Mouse (Mus musculus) layer of hippocampus, adult 11-12 months (tissue): ENCODE results near the gene Slc22a13.

Source experiments
- DNase-seq: peaks from one replicate; pipeline ENCODE4 v3.0.0; 2022; ENCODE audit warnings: low spot score

Slc22a13 gene

DNA sequence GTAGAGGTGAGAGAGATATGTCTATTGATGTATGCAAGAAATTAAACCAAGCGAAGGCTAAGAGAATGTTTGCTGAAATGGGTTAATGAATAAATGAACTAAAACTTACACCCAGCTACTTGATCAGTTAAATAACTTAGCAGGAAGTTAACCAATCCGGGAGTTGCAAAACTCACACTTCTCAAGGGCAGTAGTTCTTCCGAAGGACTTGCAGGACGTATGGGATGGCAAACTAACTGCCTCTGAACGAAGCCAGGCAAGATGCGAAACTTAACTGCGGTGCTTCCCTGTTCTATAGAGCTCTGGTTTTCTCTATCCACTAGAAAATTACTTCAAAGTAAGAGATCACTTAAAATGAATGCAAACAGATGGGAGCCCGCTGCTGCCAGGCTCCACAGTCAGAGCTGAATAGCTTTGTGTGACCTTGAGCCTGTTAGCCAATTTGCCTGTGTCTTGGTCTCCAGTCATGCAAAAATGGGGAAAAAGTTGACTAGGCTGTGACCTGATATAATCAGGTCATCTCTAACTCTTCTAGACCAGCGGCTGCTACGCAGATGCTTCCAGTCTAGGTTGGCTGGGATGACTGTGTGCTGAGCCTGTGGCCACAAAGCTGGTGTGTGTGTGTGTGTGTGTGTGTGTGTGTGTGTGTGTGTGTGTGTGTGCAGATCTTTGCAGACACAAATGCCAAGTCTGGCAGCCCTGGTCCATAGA, 9.6 kb downstream of the Slc22a13 start:
- DNase-seq = no peak

DNA sequence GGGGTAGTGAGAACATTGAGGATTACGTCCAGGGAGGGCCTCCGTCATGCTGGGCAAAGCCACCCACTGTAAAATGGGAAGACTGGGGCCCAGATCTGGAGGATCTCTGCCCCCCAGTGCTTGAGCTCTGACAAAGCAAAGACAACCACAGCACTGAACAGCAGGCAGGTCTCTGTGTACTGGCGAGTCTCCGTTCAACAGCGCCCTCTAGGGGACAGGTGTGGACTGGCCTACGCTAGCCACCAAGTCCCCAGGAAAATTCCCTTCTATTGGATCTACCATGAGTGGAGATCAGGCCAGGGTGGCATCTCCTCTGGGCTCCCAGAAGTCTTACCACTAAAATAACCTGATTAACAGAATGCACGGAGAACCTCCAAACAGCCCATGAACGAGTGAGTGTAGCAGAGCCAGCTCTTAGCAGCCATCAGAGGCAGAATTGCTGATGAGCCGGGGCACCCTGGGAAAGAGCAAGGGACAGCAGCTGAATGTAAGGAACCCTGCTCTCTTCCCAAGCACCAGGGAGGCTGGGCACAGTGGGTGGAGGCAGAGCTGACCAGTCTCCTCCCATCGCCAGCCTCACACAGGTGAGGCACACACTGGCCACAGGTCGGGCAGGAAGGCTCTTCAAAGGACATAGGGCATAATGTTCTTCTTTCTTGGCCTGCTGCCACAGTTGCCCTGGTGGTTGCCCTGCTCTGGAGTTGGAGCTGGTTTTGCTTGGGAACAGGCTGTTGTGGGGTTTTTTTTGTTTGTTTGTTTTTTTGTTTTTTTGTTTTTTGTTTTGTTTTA, 16.5 kb downstream of the Slc22a13 start:
- DNase-seq = no peak

DNA sequence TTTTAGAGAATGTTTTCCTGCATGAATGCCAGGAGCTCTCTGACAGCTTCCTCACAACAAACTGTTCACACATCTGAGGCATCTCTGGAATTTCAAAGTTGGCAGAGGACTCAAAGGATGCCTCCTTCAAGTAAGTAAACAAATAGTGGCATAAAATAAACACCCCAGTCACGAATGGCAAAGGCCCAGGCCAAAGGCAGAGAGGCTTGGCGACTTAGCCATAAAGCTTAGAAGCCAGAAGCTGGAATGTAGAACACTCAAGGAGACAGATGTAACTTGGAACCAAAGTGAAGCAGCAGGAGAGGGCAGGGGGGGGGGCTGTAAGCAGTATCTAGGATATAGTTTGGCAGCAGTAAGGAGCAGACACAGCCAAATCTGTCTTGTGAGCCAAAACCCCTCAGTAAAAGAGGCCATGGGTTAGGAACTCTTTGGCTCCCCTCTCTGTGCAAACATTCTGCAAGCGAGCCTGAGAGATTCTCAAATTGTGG, 27.6 kb downstream of the Slc22a13 start:
- no peak for DNase-seq

DNA sequence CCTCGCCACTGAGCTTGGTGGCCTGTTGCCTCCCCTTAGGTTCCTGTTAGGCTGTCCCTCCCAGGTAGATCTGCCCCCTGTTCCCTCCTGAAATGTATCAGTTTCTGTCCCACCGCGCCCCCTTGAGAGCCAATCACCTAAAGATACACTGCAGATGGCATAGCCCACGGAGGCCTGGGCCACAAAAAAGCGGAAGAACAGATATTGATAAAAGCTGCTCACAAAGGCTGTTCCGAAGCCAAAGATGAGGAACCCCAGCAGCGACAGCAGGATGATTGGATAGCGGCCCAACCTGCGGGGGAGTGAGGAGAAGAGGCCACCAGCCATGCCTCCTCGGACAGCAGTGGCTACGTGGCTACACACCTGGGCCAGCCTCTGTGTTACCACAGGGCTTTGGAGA, 29.6 kb downstream of the Slc22a13 start:
- DNase-seq = no peak

DNA sequence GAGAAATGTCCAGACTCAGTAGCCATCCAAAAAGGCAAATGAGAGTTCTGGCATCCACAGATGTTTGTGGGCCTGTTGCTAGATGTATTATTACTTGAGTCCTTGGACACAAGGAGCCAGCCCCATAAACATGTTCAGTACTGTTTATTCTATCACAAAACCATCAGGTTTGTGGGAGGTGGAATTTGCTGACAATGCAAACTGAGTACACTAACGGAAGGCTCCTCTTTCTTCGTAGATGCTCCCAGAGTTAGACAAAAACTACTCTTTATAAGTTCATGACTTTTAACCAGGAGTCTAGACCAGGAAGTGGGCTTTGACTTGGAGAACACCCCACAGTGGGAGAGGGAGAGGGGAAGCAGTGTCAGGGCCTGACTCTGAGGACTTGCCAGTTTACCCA, 41.3 kb downstream of the Slc22a13 start:
- no peak for DNase-seq

DNA sequence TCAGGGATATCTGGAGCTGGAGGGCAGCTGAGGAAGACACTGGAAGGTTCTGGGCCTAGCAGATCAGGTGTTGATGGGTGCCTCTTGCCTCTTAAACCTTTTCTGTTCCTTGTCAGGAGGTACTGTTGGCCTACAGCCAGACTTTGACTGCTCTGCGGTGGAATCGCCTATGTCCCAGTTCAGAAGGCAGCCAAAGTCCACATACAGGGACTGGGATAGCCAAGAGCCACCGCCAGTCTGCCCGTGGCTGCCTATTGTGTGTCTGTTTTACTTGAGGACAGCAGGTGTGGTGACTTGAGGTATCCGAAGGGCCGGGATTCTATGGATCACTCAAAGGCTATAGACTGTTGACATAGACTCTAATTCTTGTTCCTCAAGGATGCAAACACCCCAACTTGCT, 43.4 kb downstream of the Slc22a13 start:
- DNase-seq = no peak

DNA sequence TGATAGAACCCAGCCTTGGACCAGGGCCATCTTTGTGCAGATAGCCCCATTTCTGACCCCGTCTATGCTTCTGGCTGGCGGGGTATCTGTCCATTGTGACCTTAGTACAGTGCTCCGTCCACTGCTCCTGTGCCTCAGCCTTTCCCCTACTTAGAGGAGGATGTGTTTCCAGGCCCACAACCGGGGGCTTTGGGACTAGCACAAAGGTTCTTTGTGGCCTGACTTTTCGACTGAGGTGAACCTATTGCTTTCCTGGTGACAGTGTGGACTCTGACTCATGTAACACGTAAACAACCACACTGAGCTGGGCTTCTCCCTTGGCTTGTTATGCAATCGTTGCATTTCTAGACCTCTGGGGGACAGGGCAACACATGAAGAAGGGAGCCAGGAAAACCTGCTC, 44.2 kb downstream of the Slc22a13 start:
- no peak for DNase-seq

DNA sequence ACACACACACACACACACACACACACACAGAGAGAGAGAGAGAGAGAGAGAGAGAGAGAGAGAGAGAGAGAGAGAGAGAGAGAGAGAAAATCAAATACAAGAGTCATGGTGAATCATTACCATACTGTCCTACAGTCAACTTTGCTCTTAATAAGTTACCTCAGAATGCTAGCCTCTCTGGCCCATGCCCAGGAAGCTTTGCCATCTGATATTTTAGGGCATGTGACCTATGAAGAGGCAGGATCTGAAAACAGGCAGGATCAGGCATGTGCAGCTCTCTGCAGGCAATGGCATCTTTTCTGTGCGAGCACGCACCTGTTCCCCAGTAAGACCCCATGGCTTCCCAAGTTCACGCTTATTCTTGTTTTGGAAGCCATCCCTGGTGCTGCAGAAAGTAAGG, 48.2 kb downstream of the Slc22a13 start:
- no peak for DNase-seq

DNA sequence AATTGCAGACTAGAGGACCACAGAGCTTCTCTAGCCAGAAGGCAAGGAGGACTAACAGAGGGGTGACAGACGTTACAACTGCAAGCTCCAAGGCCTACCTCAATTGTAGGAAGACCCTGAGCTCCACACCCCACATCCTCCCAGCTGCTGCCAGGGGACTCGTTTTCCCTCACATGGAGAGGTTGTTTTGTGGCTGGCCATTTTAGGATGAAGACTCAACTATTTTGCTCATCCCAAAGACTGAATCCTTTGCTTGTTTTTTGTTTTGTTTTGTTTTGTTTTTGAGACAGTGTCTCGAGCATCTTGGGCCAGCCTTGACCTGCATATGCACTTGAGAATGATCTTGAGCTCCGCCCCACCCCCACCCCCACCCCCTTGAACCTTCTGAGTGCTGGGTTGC, 50.0 kb downstream of the Slc22a13 start, which contains the start of gene Gm47289:
Gene Gm47289, plus strand, starts transcription at position 301 of the 400 bp plus-strand sequence.
- no peak for DNase-seq

DNA sequence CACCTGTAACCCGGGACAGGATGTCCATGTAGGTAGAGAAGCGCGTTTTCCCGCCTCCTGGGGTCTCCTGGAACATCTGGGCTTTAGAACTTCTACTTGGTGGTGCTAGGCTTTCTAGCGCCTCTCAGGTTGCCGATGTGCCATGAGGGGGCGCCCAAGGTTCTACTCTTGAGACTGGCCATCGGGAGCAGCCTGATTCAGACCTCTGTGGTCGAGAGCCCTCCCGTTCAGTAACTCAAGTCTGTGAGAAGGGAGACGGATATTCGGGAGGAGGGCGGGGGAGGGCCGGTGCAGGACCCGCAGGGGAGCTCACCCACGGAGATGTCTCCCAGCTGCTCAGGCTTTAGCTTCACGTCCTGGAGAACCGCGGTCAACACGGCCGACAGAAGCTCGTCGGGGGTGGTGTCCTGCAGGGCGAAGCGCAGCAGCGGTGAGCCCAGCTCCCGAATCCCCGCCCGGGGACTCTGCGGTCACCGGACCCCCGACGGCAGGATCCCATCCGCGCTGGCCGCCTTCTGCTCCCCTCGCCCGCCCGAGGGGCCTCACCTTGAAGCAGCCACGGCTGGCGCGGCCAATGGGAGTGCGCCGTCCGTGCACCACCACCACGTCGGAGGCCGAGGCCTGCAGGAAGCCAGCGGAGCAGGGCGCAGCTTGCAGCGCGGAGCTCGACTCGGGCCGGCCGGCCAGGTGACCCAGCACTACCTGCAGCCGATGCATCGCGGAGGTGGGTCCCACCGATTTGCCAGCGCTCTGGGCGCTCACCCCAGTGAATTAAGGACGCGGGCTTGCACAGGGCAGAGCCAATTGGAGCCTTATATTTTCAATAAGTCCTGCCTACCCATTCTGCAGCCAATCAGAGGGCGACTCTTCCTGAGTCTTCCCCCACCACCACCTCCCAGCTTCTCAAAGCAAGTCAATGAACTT, 52.4 kb downstream of the Slc22a13 start, which contains the start of gene Acaa1b:
Gene Acaa1b, minus strand, starts transcription at position 816 of the 924 bp plus-strand sequence.
- DNase-seq = peak; percentile 74

DNA sequence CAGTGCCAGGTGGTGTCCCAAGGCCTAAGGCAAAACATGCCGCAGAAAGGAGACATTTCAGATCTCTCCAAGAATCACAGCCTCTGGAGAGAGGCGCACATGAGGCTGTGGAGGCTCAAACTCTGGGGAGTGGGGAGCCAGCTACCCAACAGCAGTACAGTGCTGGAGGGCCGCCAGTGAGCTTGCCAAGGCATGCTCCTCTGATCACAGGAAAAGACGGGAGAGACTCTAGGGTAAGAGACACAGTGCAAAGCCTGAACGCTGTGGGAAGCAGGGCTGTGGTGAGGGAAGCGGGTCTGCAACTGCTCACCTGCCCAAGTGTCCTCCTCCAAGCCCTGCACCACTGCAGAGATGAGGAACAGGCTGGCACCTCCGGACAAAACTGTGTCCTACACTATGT, 53.1 kb downstream of the Slc22a13 start:
- DNase-seq = no peak

DNA sequence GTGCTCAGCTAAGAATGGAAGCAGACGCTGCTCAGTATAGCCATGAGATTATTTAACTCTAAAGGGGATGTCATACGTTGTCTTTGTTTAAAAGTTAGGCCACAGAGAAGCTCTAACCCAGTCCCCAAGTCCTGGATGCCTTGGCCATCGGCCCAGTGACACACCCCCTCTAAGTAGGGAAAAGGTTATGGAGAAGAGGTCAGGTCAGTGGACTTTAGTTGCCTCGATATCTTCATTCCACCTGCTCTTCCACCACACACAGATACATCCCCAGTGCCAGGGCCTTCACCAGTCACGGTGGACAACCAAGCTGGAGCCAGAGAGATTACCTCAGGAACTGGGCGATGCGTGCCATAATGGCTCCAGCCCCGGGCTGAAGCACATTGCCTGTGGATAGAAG, 53.5 kb downstream of the Slc22a13 start:
- no peak for DNase-seq

DNA sequence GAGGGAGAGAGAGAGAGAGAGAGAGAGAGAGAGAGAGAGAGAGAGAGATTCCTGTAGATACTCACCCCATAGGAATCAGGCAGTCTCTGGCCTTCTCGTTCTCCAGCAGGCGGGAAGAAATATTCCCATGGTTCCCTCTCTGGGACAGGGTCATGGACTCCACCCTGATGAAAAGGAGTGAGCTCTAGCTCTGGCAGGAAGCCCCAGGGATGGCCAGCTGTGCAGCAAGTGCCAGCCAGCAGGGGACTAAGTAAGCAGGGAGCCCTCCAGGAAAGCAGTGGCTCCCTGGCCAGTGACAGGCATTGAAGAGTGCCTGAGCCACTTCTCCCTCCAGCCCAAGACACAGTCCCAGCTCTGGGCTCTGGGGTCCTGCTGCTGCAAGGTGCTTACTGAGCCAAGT, 57.1 kb downstream of the Slc22a13 start:
- no peak for DNase-seq

DNA sequence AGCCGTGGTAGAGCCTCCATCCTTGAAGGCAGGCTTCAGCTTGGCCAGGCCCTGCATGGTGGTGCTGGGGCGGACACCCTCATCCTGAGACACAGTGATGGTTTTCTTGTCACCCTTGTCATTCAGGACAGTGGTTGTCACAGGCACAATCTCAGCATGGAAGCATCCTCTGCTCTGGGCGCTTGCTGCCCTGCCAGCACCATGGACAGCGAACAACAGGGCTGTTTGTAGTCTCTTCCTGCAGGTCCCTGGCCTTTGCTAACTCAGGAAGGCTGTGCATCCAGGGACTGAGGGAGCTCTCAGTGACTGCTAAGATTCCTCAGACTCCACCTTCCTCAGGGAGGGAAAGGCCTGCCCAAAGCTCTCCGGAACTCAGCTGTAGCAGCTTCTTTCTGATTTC, 59.3 kb downstream of the Slc22a13 start:
- DNase-seq = no peak

DNA sequence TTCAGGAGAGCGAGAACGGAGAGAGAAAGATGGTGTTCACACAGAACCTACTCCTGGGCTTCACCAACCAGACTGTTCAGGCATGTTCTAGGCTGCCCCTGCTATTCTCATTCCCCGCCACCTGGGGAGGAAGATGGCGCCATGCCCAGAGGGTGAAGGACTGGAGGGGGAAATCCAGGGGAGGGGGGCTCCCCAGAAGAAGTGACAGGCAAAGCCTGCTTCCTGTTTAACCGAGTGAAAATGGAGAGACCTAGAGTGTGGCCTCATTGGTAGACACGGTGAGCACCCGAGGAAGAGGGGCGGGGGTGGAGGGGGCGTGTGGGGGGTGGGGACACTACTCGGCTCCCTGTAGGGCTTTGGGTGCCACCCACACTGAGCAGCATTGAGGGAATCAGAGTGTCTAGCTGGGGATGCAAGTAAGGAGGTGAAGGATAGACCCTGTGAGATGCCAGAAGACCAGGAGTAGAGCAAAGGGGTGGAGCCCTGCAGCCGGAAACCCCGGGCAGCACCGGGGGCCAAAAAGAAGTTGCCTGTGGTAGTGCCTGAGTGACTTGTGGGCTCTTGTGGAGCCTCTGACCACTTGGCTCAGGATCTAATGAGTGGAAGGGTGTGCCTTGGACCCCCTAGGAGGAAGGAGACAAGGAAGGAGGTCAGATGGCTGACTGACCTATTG, 62.7 kb downstream of the Slc22a13 start:
- no peak for DNase-seq

DNA sequence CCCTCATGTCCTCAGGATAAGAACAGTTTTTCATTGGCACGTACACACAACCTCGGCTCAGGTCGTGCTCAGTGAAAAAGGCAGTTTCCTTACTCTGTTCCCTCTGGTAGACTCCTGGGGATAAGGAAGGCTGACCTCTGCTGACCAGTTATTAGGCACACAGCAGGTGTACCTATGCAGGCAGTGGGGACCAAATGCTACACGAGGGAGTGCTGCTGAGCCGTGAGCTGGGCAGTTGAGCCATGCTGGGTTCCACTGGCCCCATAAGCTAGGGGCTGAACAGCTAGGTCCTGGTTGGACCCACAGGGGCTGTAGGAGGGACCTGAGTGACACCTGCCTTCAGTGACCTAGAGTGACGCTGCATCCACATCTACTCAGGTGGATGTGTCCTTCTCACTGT, 63.3 kb downstream of the Slc22a13 start:
- no peak for DNase-seq

DNA sequence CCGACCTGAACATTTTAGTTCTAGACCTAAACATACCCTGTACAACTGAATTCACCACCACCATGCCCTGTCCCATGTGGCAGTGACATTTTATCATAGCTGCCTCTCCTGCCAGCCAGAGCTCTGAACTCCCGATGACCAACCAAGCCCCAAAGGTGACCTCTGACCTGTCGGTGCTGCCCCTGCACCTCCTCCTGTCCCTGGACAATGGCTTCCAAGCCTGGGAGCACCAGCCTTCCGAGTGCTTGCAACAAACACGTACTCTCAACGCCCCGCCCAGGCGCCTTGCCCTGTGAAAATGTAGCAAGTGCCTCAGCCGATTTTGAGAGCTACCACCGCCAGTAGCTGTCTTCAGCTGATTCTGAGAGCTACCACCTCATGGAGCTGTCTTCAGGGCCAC, 63.8 kb downstream of the Slc22a13 start:
- no peak for DNase-seq

DNA sequence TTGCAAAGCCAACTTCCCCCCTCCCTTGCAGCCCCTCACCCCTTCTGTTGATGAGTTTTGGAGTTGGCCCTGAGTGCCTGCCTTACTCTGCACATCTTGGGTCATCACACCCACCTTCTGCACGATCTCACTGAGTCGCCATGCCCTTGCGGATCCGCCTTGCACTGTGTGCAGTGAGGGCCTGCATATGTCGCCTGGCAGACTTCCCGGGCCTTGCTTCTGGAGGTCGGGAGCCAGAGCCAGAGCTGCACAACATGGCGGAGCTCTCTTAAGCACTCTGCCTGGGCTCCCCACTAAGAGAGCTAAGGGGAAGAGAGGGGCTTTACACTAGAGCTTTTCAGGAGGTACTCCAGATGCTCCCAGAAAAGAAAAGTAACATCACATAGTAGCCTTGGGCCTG, 64.2 kb downstream of the Slc22a13 start:
- no peak for DNase-seq

DNA sequence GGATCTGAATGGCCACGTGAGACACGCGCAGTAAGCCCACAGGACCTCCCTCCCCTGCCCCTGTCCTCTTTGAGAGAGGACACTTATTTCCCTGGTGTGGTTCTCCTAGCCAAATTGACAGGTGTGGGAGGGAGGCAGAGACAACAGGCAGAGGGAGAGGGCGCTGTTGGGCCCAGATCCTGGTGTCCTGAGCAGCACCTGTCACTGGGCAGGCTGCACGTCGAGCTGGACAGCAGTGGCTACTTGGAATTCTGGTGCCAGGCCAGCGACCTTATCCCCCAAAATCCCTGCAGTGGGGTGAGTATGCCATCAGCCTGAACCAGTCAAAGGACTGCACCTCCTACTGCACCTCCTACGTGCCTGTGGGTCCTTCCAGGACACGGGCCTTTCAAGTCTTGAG, 65.5 kb downstream of the Slc22a13 start:
- DNase-seq = no peak
